Mouse (Mus musculus) stomach, postnatal 0 days (tissue): ENCODE measurements around the gene Gpn2.

ENCODE experiments used
- CTCF ChIP-seq: IDR thresholded peaks from 2 replicates; pipeline ENCODE4 v1.5.1; 2016; ENCODE audit warnings: antibody characterized with exemption, low read depth, mild to moderate bottlenecking, moderate library complexity
- EP300 ChIP-seq: optimal IDR thresholded peaks from 2 replicates; pipeline ENCODE3; 2016; ENCODE audit warnings: antibody characterized with exemption

GRCm38 (mm10) chr4:133627039-133627438 is 42.9 kb downstream of the Gpn2 start:
- TF ChIP-seq CTCF (no peak), EP300 (no peak)
